8 mouse cellular contexts compared by ENCODE assay signal in the genomic region with DNA sequence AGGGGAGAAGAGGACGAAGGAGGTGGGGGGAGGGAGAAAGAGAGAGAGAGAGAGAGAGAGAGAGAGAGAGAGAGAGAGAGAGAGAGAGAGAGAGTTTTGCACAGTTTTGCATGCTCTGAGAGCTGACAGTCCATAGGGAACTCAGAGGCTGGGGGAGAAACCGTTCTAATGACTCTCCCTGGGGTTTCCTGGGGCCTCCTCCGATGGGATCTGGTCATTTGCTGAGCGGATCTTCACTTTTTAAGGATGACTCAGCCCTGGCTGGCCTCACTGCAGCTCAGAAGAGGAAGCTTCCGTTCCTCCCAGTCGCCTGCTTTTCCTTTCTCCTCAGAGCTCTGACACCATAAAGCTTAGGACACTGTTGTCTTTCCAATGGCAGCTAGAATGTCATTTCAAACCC.
DNase-seq lines count a peak whose midpoint lies in the region; ATAC-seq and TF ChIP-seq lines count a peak whose summit lies in the region.

No protein-coding gene starts in this region.

- no peak for TF ChIP-seq POLR2A in ES-Bruce4 (IDR thresholded peaks at IDR 0.05; ENCODE audit: insufficient read depth, low read length)

- H3K27ac ChIP-seq in ES-Bruce4 (ENCODE audit: insufficient read depth, low read length) = peak overlapping the region; percentile 93
- H3K27ac ChIP-seq in embryonic facial prominence, embryonic 14.5 days (replicated peaks; ENCODE audit: low read depth, low read length) = no peak overlapping the region
- H3K27ac ChIP-seq in left cerebral cortex, adult 2 months = no peak overlapping the region

- H3K27me3 ChIP-seq in ES-Bruce4 (ENCODE audit: control insufficient read depth, insufficient read depth, low read length, poor library complexity, severe bottlenecking) = no peaks in the 10 kb centered on the region
- no peaks in the 10 kb centered on the region for H3K27me3 ChIP-seq in embryonic facial prominence, embryonic 14.5 days (replicated peaks; ENCODE audit: control insufficient read depth, insufficient read depth, low read length)

- no peak for TF ChIP-seq CTCF in ES-Bruce4 (IDR thresholded peaks at IDR 0.05; ENCODE audit: low read depth, low read length)
- no peak for TF ChIP-seq CTCF in left cerebral cortex, adult 2 months (IDR thresholded peaks at IDR 0.05)

- H3K9me3 ChIP-seq in ES-Bruce4 (replicated peaks; ENCODE audit: control insufficient read depth, insufficient read depth, low read length, poor library complexity, severe bottlenecking) = no peaks in the 10 kb centered on the region
- no peaks in the 10 kb centered on the region for H3K9me3 ChIP-seq in embryonic facial prominence, embryonic 14.5 days (ENCODE audit: control insufficient read depth, low read length)

- no peaks in the 10 kb centered on the region for H3K36me3 ChIP-seq in ES-Bruce4 (ENCODE audit: control insufficient read depth, insufficient read depth, low read length, poor library complexity, severe bottlenecking)
- H3K36me3 ChIP-seq in embryonic facial prominence, embryonic 14.5 days (ENCODE audit: control insufficient read depth, insufficient read depth, low read length) = no peaks in the 10 kb centered on the region

- H3K4me1 ChIP-seq in ES-Bruce4 (ENCODE audit: control insufficient read depth, insufficient read depth, low read length) = peaks cover 1% of the 10 kb centered on the region
- H3K4me1 ChIP-seq in embryonic facial prominence, embryonic 14.5 days (ENCODE audit: control insufficient read depth, insufficient read depth, low read length) = peaks cover 23% of the 10 kb centered on the region

- peak overlapping the region; percentile 4; the same call in 1 of the 2 replicates for H3K4me3 ChIP-seq in ES-Bruce4 (ENCODE audit: low read depth, low read length)
- H3K4me3 ChIP-seq in embryonic facial prominence, embryonic 14.5 days (ENCODE audit: low read depth, low read length) = no peak overlapping the region
- no peak overlapping the region for H3K4me3 ChIP-seq in left cerebral cortex, adult 2 months

- no peak overlapping the region for H3K4me2 ChIP-seq in embryonic facial prominence, embryonic 14.5 days (ENCODE audit: low read depth, low read length)

- 0 out of 2 replicates have a peak, but pooled peaks have one; percentile 26 for TF ChIP-seq EP300 in ES-Bruce4 (IDR thresholded peaks at IDR 0.05; ENCODE audit: insufficient read depth, low read depth, low read length)

- H3K9ac ChIP-seq in ES-Bruce4 (ENCODE audit: low read depth, poor library complexity, severe bottlenecking) = peak overlapping the region; percentile 34
- H3K9ac ChIP-seq in embryonic facial prominence, embryonic 14.5 days (ENCODE audit: low read depth, low read length) = 0 out of 2 replicates have a peak overlapping the region, but pooled peaks have one; percentile 14

- peak; percentile 8 for DNase-seq in gastrocnemius, adult 18-20 months (ENCODE audit: low spot score)
- no peak for DNase-seq in gastrocnemius, adult 8-10 months (ENCODE audit: low spot score in 2 of 2)
- peak; percentile 54 for DNase-seq in embryonic facial prominence, embryonic 14.5 days (ENCODE audit: low spot score)
- peak; percentile 71 for DNase-seq in liver
- DNase-seq in left cerebral cortex, adult 2 months (ENCODE audit: extremely low spot score in 1 of 2, low spot score in 2 of 2) = no peak
- no peak for DNase-seq in right cerebral cortex, postnatal 4 days
- DNase-seq in right cerebral cortex, adult 2 months (ENCODE audit: low spot score in 2 of 2) = no peak

- peak; percentile 58; the same call in 1 of the 2 replicates for ATAC-seq in embryonic facial prominence, embryonic 14.5 days (ENCODE audit: low read depth)

- WGBS in embryonic facial prominence, embryonic 14.5 days = 16% methylated on average over 6 of the region's 6 CpGs

- intact Hi-C loops in left cerebral cortex, adult 2 months (cut with DNase I) = no loop called here

Comparison
In these comparisons a context has a peak if more than half of its experiments do, and no peak if none do; other contexts are left out.
1. DNase-seq: peak in gastrocnemius, adult 18-20 months (single experiment), embryonic facial prominence, embryonic 14.5 days (single experiment) and liver (single experiment); none in gastrocnemius, adult 8-10 months (0 of 2), left cerebral cortex, adult 2 months (0 of 2), right cerebral cortex, postnatal 4 days (single experiment) and right cerebral cortex, adult 2 months (0 of 2).